Mouse (Mus musculus) myocyte (in vitro differentiated cells): ENCODE measurements around the gene Snx3. TPM values are rescaled to one million over a fixed set of nuclear protein-coding genes. Genes with fewer than 3 reads are reported as not detected.

Experiments used
- H3K27me3 ChIP-seq: one replicate; pipeline ENCODE4 v1.6.1; 2011; ENCODE audit not compliant: control insufficient read depth, insufficient read depth, insufficient read length
- H3K36me3 ChIP-seq: one replicate; pipeline ENCODE4 v1.6.1; 2011; ENCODE audit not compliant: control insufficient read depth, insufficient read depth
- H3K4me2 ChIP-seq: one replicate; pipeline ENCODE4 v1.6.1; 2011; ENCODE audit warnings: low read depth, control low read depth
- H3K4me3 ChIP-seq: one replicate; pipeline ENCODE4 v1.5.1; 2011; ENCODE audit warnings: mild to moderate bottlenecking, control low read depth, moderate library complexity
- H3K79me2 ChIP-seq: one replicate; pipeline ENCODE4 v1.6.1; 2011; ENCODE audit not compliant: control insufficient read depth, insufficient read depth
- H3ac ChIP-seq: one replicate; pipeline ENCODE4 v1.6.1; 2011; ENCODE audit not compliant: control insufficient read depth, insufficient read length
- POLR2AphosphoS2 ChIP-seq: IDR thresholded peaks from one replicate; pipeline ENCODE4 v1.6.1; 2011; ENCODE audit warnings: low read depth, control low read depth; ENCODE audit not compliant: insufficient read length
- REST ChIP-seq: IDR thresholded peaks from one replicate; pipeline ENCODE4 v1.6.1; 2011; ENCODE audit warnings: mild to moderate bottlenecking, control low read depth, moderate library complexity; ENCODE audit not compliant: insufficient read depth, insufficient read length
- polyA plus RNA-seq: library from polyadenylated mRNA; unstranded; fragments of >200 nt; fragmentation: generic; extraction: Trizol; gene quantifications from one replicate; pipeline ENCODE4 v1.2.1, GENCODE M21; 2012; ENCODE audit warnings: missing spikeins

Snx3 gene
- polyA plus RNA-seq, 1 experiment = 251 TPM

- Histone ChIP-seq H3K4me2 (no peak overlapping the region), H3ac (no peak overlapping the region), H3K36me3 (no peaks in the 10 kb centered on the region), H3K4me3 (no peak overlapping the region), H3K79me2 (no peaks in the 10 kb centered on the region), H3K27me3 (peaks cover 99% of the 10 kb centered on the region)
- TF ChIP-seq POLR2AphosphoS2 = no peak
These were observed 82.1 kb downstream of the Snx3 start for GRCm38 (mm10) chr10:42583902-42584435.

GRCm38 (mm10) chr10:42584436-42584983, 82.7 kb downstream of the Snx3 start:
- TF ChIP-seq REST = no peak
- Histone ChIP-seq H3ac (no peak overlapping the region), H3K4me3 (no peak overlapping the region), H3K27me3 (peaks cover 97% of the 10 kb centered on the region), H3K79me2 (no peaks in the 10 kb centered on the region), H3K36me3 (no peaks in the 10 kb centered on the region), H3K4me2 (no peak overlapping the region)

Other genes starting within 250 kb of the Snx3 start
- gene Foxo3, start 225.3 kb upstream of the Snx3 start, polyA plus RNA-seq = 11.2 TPM
- gene Afg1l, start 23.5 kb upstream of the Snx3 start, polyA plus RNA-seq = 6.5 TPM
- gene Nr2e1, start 81.6 kb downstream of the Snx3 start, polyA plus RNA-seq = not detected
- gene Ostm1, start 81.8 kb downstream of the Snx3 start, polyA plus RNA-seq = 13.9 TPM